18 mouse cellular contexts compared by ENCODE assay signal in genomic region chr1:174766852-174767251, GRCm38 (mm10).
"Had no signal": no experiment of that assay in that cellular context is flagged by ENCODE, and none has a peak within 500 bp of the region (broad histone marks: within the 10 kb centered on the region; RNA-seq: fewer than 3 reads in every experiment).

No protein-coding gene starts in this region.

- H3K27ac ChIP-seq: midbrain, embryonic 10.5 days; midbrain, embryonic 13.5 days; neural tube, embryonic 13.5 days; neural tube, embryonic 15.5 days had no signal

- H3K4me1 ChIP-seq: midbrain, embryonic 13.5 days; neural tube, embryonic 13.5 days; neural tube, embryonic 15.5 days had no signal

- H3K36me3 ChIP-seq: midbrain, embryonic 10.5 days; neural tube, embryonic 13.5 days; neural tube, embryonic 15.5 days had no signal

- H3K9ac ChIP-seq: lung, embryonic 14.5 days; midbrain, embryonic 13.5 days; neural tube, embryonic 13.5 days; neural tube, embryonic 15.5 days had no signal

- ATAC-seq: midbrain, embryonic 13.5 days; midbrain, embryonic 16.5 days had no signal

- H3K9me3 ChIP-seq: midbrain, embryonic 10.5 days; midbrain, embryonic 13.5 days; neural tube, embryonic 13.5 days; neural tube, embryonic 15.5 days had no signal

- H3K4me2 ChIP-seq: lung, embryonic 14.5 days; midbrain, embryonic 13.5 days; neural tube, embryonic 13.5 days; neural tube, embryonic 15.5 days had no signal

- H3K27me3 ChIP-seq: midbrain, embryonic 13.5 days; neural tube, embryonic 13.5 days; neural tube, embryonic 15.5 days had no signal

- DNase-seq: lung, adult 18-20 months; lung, postnatal 10 days; lung, postnatal 4 days; retina, postnatal 1 day; right cerebral cortex, adult 18-20 months; right cerebral cortex, postnatal 25 days; right cerebral cortex, postnatal 4 days; spleen, adult 18-20 months; thymus, adult 18-20 months; thymus, postnatal 14 days; thymus, postnatal 36 days had no signal

- H3K4me3 ChIP-seq: midbrain, embryonic 10.5 days; midbrain, embryonic 13.5 days; myocyte; neural tube, embryonic 13.5 days; neural tube, embryonic 15.5 days had no signal
